Mouse (Mus musculus) midbrain, postnatal 0 days (tissue): ENCODE results near the gene Pkhd1. TPM values are rescaled to one million over a fixed set of nuclear protein-coding genes. Genes with fewer than 3 reads are reported as not detected.

Source experiments
- ATAC-seq: fragments of 200-750 bp; cut with Nextera tagmentation; 2 replicates; pipeline ENCODE4 v1.8.0; 2017; ENCODE audit warnings: moderate number of reproducible peaks, mild to moderate bottlenecking, moderate TSS enrichment, moderate library complexity; ENCODE audit not compliant: low FRiP score
- DNase-seq: peaks from one replicate; pipeline ENCODE4 v3.0.0-alpha.2; 2015; ENCODE audit warnings: low spot score
- H3K27ac ChIP-seq: fragments of 300-500 bp; sonication (generic); 2 replicates; pipeline ENCODE4 v1.5.1; 2014; ENCODE audit warnings: low read depth, mild to moderate bottlenecking, low read length, mixed read lengths
- H3K27me3 ChIP-seq: fragments of 300-500 bp; sonication (generic); 2 replicates; pipeline ENCODE4 v1.6.1; 2014; ENCODE audit warnings: low read length, control low read depth, mixed read lengths; ENCODE audit not compliant: insufficient read depth
- H3K36me3 ChIP-seq: fragments of 300-500 bp; sonication (generic); 2 replicates; pipeline ENCODE4 v1.6.1; 2014; ENCODE audit warnings: low read length, control low read depth, mixed read lengths; ENCODE audit not compliant: insufficient read depth
- H3K4me1 ChIP-seq: fragments of 300-500 bp; sonication (generic); 2 replicates; pipeline ENCODE4 v1.6.1; 2014; ENCODE audit warnings: mild to moderate bottlenecking, control low read depth, antibody characterized with exemption, low read length, mixed read lengths; ENCODE audit not compliant: insufficient read depth
- H3K4me2 ChIP-seq: fragments of 300-500 bp; sonication (generic); 2 replicates; pipeline ENCODE4 v1.6.1; 2014; ENCODE audit warnings: low read depth, mild to moderate bottlenecking, low read length, mixed read lengths; ENCODE audit not compliant: poor library complexity, severe bottlenecking
- H3K4me3 ChIP-seq: fragments of 300-500 bp; sonication (generic); 2 replicates; pipeline ENCODE4 v1.5.1; 2014; ENCODE audit warnings: low read depth, mild to moderate bottlenecking, low read length, moderate library complexity
- H3K9ac ChIP-seq: fragments of 300-500 bp; sonication (generic); replicated peaks from 2 replicates; pipeline ENCODE4 v1.6.1; 2014; ENCODE audit warnings: mild to moderate bottlenecking, low read length, moderate library complexity, mixed read lengths; ENCODE audit not compliant: poor library complexity, severe bottlenecking
- H3K9me3 ChIP-seq: fragments of 300-500 bp; sonication (generic); 2 replicates; pipeline ENCODE4 v1.6.1; 2016; ENCODE audit warnings: low read length, control low read depth
- CTCF ChIP-seq: IDR thresholded peaks from 2 replicates; pipeline ENCODE4 v1.5.1; 2016; ENCODE audit warnings: antibody characterized with exemption, mild to moderate bottlenecking
- WGBS: fragments of 180-500 bp; shearing (Covaris S2); extraction: QIAGEN DNeasy Blood & Tissue Kit; methylation state at CpG from one replicate; pipeline ENCODE4 v1.1.7; 2014; 5-methylcytosine and 5-hydroxymethylcytosine counted together
- polyA plus RNA-seq: library from polyadenylated mRNA; unstranded; fragments of >200 nt; fragmentation: Nextera tagmentation; extraction: Ambion mirVana; gene quantifications from 2 replicates; pipeline ENCODE4 v1.2.1, GENCODE M21; 2015
- total RNA-seq: library from RNA; depleted of rRNA; stranded (reverse); fragments of >200 nt; gene quantifications from 2 replicates; pipeline ENCODE4 v1.2.3, GENCODE M21; 2014

Gene Pkhd1
- total and polyA plus RNA-seq, 2 experiments from 2014 or later: 0.11 TPM; not detected in 1

DNA sequence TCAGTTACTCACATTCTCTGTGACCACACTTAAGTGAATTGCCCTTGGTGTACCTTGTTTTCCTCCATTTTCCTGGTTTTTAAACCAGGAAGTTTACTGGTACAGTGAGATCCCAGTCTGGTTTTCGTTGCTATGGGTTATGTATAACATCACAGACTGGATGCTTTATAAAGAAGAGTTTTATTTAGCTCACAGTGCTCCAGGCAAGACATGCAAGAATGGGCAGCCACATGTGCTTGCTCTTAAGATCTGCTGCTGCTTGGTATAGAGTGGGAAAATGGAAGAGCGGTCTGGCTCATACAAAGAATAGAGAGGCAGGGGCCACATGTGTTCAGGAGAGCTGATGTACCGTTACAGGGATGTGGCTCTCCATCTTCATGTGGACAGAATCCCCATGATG lies 481.7 kb downstream of the Pkhd1 start:
- H3K4me2 ChIP-seq: no peak overlapping the region
- no peak overlapping the region for H3K9ac ChIP-seq
- DNase-seq (no peak), ATAC-seq (no peak)
- no peaks in the 10 kb centered on the region for H3K27me3 ChIP-seq
- H3K36me3 ChIP-seq: no peaks in the 10 kb centered on the region
- H3K9me3 ChIP-seq: no peaks in the 10 kb centered on the region
- no peak overlapping the region for H3K4me3 ChIP-seq
- no peak for TF ChIP-seq CTCF
- no peaks in the 10 kb centered on the region for H3K4me1 ChIP-seq
- WGBS: 71% methylated on average over 3 of the region's 3 CpGs
- H3K27ac ChIP-seq: no peak overlapping the region

DNA sequence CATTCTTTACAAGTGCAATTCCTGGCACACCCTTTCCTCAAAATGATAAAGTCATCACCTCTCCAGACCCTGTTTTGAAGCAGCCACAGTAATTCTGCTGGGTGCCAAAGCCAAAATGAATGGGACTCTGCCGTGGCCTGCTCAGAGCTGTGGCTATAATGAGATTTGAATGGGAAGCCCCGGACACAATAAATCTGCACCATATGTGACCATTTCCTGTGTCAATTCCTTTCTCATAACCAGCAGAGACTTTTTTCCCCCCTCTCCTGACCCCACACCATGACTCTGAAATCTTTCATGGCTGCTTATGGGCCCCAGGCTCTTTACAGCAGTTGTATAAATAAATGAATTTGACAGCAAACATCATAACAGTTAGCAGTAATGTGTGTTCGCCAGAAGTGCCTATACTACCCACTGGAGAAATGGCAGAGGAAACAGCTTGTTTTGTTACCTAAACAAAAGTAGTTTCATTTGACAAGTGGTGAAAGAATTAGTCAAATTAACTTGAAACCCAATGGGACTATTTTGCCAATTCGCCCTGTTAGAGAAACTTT lies 482.7 kb downstream of the Pkhd1 start:
- H3K27ac ChIP-seq: no peak overlapping the region
- no peaks in the 10 kb centered on the region for H3K9me3 ChIP-seq
- DNase-seq (no peak), ATAC-seq (no peak)
- H3K27me3 ChIP-seq: no peaks in the 10 kb centered on the region
- H3K4me1 ChIP-seq: no peaks in the 10 kb centered on the region
- 34% methylated on average over 4 of the region's 4 CpGs for WGBS
- TF ChIP-seq CTCF: no peak
- H3K9ac ChIP-seq: no peak overlapping the region
- H3K4me2 ChIP-seq: no peak overlapping the region
- no peaks in the 10 kb centered on the region for H3K36me3 ChIP-seq
- H3K4me3 ChIP-seq: no peak overlapping the region

- Histone ChIP-seq H3K9me3 (no peaks in the 10 kb centered on the region), H3K27ac (no peak overlapping the region), H3K4me1 (no peaks in the 10 kb centered on the region), H3K9ac (no peak overlapping the region), H3K4me2 (no peak overlapping the region), H3K27me3 (no peaks in the 10 kb centered on the region), H3K4me3 (no peak overlapping the region), H3K36me3 (no peaks in the 10 kb centered on the region)
- no peak for TF ChIP-seq CTCF
- DNase-seq (no peak), ATAC-seq (no peak)
- 80% methylated on average over 4 of the region's 4 CpGs for WGBS
Measured at GRCm38 (mm10) chr1:20133636-20134035, 484.2 kb downstream of the Pkhd1 start.

DNA sequence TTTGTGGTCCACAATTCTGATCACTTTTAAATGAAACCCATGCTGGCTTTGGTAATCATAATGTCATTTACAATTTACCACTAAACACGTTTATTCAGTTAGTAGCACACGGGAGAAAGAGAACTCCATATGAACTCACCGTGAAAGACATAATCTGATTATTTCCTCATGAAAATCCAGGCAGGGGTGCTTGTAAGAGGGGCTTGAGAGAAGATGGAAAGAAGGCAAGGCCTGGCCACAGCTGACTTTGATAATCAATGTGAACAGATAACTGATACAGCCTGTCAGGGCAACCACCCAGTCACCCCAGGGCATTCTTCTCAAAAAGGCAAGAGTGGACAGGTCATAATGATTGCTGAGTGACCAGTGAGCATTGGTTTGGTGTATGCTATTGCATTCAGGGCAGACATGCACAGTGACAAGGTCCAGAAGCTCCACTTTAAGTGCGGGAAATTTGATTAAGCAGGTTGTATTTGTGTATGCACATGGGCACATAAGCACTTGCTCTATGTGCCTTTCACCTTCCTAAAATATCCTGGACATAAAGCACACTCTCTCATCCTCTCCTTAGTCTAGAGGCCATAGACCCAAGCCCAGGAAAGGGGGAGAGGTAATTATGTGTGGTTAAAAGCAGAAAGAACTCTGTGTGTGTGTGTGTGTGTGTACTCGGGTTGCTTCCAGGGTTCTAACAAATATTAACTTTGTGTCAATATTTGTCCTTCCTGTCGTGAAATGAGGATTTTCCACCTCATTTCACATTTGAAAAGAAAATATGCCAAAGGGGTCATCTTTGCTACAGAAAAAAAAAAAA lies 485.9 kb downstream of the Pkhd1 start:
- WGBS: 37% methylated on average over 6 of the region's 6 CpGs
- DNase-seq (no peak), ATAC-seq (no peak)

GRCm38 (mm10) chr1:20117331-20117730 lies 500.5 kb downstream of the Pkhd1 start:
- no peak for DNase-seq
- no peak for TF ChIP-seq CTCF
- H3K9ac ChIP-seq: no peak overlapping the region
- no peaks in the 10 kb centered on the region for H3K27me3 ChIP-seq
- no peak for ATAC-seq
- no peaks in the 10 kb centered on the region for H3K4me1 ChIP-seq
- no peak overlapping the region for H3K4me3 ChIP-seq
- H3K9me3 ChIP-seq: no peaks in the 10 kb centered on the region
- 82% methylated on average over 1 of the region's 1 CpGs for WGBS
- no peak overlapping the region for H3K27ac ChIP-seq
- H3K4me2 ChIP-seq: no peak overlapping the region
- no peaks in the 10 kb centered on the region for H3K36me3 ChIP-seq

More for the DNA sequence above, 485.9 kb downstream of the Pkhd1 start:
- Histone ChIP-seq H3K36me3 (no peaks in the 10 kb centered on the region), H3K4me3 (no peak overlapping the region), H3K9me3 (no peaks in the 10 kb centered on the region), H3K27ac (no peak overlapping the region), H3K27me3 (no peaks in the 10 kb centered on the region), H3K9ac (no peak overlapping the region), H3K4me2 (no peak overlapping the region), H3K4me1 (no peaks in the 10 kb centered on the region)
- TF ChIP-seq CTCF: no peak

DNA sequence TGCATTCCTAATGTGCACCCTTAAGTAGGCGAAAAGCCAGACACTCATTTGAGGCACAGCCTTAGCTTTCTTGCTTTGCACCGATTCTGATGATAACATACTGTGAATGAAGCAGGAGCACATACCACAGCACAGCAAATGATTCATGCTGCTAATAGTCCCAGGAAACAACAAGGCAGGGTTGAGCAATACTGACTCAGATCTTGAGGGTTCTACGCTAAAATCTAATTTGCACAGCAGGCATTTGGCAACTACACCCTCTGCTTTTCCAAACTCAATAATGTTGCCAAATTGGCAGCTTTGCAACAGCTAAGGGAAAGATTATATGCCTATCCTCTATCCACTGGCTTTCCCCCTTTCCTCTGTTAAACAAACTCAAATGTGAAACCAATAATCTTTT lies 548.1 kb downstream of the Pkhd1 start:
- Histone ChIP-seq H3K9ac (no peak overlapping the region), H3K27me3 (no peaks in the 10 kb centered on the region), H3K4me1 (no peaks in the 10 kb centered on the region), H3K27ac (no peak overlapping the region), H3K4me2 (no peak overlapping the region), H3K4me3 (no peak overlapping the region), H3K36me3 (no peaks in the 10 kb centered on the region), H3K9me3 (no peaks in the 10 kb centered on the region)
- DNase-seq: peak; percentile 73
- TF ChIP-seq CTCF: no peak
- 67% methylated on average over 3 of the region's 3 CpGs for WGBS
- ATAC-seq: no peak
